Mouse (Mus musculus) MEL-GATA-1-ER (cell line): ENCODE results near the gene Ptprb.

ENCODE experiments used
- DNase-seq: peaks from one replicate; pipeline ENCODE4 v3.0.0-alpha.2; 2012; ENCODE audit warnings: low read depth; ENCODE audit errors: extremely low read depth

Gene Ptprb

GRCm38 (mm10) chr10:116422551-116422950 is 147.2 kb downstream of the Ptprb start:
- no peak for DNase-seq

GRCm38 (mm10) chr10:116424921-116425320 is 149.6 kb downstream of the Ptprb start:
- DNase-seq = no peak

- no peak for DNase-seq
Observed at GRCm38 (mm10) chr10:116426176-116426575, 150.9 kb downstream of the Ptprb start.

DNA sequence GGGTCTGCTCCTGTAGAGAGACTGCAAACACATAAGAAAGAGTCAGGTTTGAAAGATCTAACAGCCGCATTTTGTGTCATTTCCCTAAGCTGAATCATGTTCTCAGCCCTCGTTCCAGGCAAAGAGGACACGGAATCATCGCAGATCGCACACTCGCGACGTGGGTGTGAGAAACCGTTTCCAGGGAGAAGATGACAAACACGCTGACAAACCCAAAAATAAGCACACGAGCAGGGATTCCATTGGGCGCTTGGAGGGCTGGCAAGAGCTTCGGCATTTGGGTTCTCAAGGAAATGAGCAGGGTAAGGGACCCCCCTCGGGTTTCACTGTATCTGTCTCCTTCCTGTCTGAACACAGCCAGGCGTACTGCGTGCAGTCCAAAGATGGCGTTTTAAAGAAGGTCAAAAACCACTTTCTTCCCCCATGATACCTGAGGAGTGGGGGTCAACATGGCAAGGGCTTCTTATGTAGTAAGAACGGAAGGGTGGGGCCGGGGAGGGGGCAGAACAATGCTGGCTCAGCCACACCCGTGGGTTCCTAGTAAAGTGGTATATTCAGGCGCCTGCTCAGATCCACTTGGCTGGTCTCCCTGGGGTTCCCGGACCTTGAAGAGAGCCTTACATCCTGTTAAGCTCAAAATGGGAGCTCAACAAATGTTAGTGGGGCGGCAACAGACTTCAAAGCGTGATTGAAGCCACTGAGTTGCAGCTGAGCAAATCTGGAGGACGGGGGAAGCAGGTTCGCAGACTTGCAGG is 152.9 kb downstream of the Ptprb start:
- DNase-seq = no peak

DNA sequence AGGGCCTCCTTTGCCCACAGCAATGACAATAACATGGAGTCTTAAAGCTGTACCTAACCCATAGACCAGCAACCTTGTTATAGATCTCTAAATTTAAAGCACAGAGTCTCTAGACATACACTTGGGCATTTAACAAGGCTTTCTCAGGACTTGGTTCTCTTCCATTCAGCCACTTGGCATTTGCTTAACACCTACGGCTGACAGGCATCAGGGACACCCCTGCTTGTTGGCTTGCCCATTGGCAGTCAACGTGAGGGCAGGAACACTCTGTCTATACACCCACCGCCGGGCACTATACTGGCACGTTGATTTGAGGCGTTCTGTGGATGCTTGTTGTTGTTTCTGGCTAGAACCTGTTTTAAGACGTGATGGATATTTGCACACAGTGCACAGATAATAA is 157.1 kb downstream of the Ptprb start:
- DNase-seq = no peak

GRCm38 (mm10) chr10:116435455-116435854 is 160.1 kb downstream of the Ptprb start:
- no peak for DNase-seq
